Mouse (Mus musculus): Measurements from ENCODE around the gene Elf2. TPM values are rescaled to one million over a fixed set of nuclear protein-coding genes. Genes with fewer than 3 reads are reported as not detected.
A peak's percentile ranks its signal among the peaks of the same experiment; 100 is the strongest.
"Not testable (repeated sequence)": the region's sequence is repeated elsewhere in the genome, so short reads cannot be mapped to it uniquely, and the experiment has no call there.

Elf2 gene
- polyA plus RNA-seq, 1 experiment from 2014 or later = 28.1 TPM

DNA sequence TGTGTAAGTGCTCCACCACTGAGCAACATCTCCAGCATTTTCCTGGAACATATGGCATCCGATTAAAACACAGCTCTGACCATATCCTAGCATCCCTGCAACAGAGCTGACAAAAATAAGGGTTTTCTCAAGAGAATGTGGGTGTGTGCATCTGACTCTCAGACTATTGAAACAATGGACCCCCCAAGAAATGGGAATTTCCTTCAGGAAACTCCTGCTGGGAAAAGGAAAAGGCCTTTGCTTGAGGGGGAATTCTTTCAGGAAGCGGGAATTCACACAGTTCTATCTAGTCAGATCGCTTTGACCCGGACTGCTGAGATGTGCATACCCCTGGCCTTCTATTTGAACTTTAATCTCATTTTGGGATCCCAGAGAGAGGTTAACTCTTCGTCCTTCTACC lies 116.9 kb downstream of the Elf2 start:
- 16% methylated on average over 5 of the region's 5 CpGs for WGBS
- Histone ChIP-seq H3K9ac (replicated peaks; ENCODE audit: low read depth, low read length) (no peak overlapping the region), H3K4me2 (ENCODE audit: low read depth, low read length) (peak overlapping the region; percentile 72; the same call in 1 of the 2 replicates), H3K4me3 (ENCODE audit: low read depth, low read length) (peak overlapping the region; percentile 87; the same call in 1 of the 2 replicates), H3K36me3 (ENCODE audit: control insufficient read depth, insufficient read depth, low read length) (no peaks in the 10 kb centered on the region), H3K27ac (ENCODE audit: low read depth, low read length) (no peak overlapping the region), H3K4me1 (ENCODE audit: control insufficient read depth, insufficient read depth, low read length) (peaks cover 9% of the 10 kb centered on the region; the same call in 1 of the 2 replicates), H3K9me3 (ENCODE audit: control insufficient read depth, low read length) (no peaks in the 10 kb centered on the region), H3K27me3 (ENCODE audit: control insufficient read depth, insufficient read depth, low read length) (no peaks in the 10 kb centered on the region; the same call in 1 of the 2 replicates)
- no peak for ATAC-seq (ENCODE audit: low read depth)

- 63% methylated on average over 10 of the region's 10 CpGs for WGBS
- H3K9me3 ChIP-seq (ENCODE audit: control insufficient read depth, low read length) = no peaks in the 10 kb centered on the region
- ATAC-seq (ENCODE audit: low read depth) = no peak
- H3K36me3 ChIP-seq (ENCODE audit: control insufficient read depth, insufficient read depth, low read length) = no peaks in the 10 kb centered on the region
- H3K9ac ChIP-seq (replicated peaks; ENCODE audit: low read depth, low read length) = no peak overlapping the region
- H3K27ac ChIP-seq (ENCODE audit: low read depth, low read length) = no peak overlapping the region
- no peaks in the 10 kb centered on the region; the same call in 1 of the 2 replicates for H3K27me3 ChIP-seq (ENCODE audit: control insufficient read depth, insufficient read depth, low read length)
- no peak overlapping the region for H3K4me2 ChIP-seq (ENCODE audit: low read depth, low read length)
- no peak overlapping the region for H3K4me3 ChIP-seq (ENCODE audit: low read depth, low read length)
- H3K4me1 ChIP-seq (ENCODE audit: control insufficient read depth, insufficient read depth, low read length) = peaks cover 9% of the 10 kb centered on the region; the same call in 1 of the 2 replicates
Measured at GRCm38 (mm10) chr3:51222834-51223460, 117.5 kb downstream of the Elf2 start.

DNA sequence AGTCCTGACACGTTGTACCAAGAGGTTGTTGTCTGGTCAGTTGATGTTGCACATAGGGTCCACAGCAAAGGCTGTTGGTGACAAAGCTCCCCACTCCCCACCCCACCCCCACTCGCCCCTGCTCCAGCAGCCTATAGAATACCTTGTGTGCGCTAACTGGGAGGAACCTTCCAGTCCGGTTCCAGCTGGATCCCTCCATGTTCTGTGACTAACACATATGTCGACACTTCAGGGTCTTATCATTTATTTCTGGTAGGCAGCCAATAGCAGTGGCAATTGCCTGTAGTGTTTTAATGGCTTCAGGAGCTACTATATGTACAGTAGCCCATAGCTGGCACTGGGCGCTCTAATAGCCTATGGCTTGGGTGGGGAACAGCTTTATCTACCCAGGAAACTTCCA lies 118.2 kb downstream of the Elf2 start:
- no peaks in the 10 kb centered on the region for H3K36me3 ChIP-seq (ENCODE audit: control insufficient read depth, insufficient read depth, low read length)
- H3K9me3 ChIP-seq (ENCODE audit: control insufficient read depth, low read length) = no peaks in the 10 kb centered on the region
- no peak overlapping the region for H3K4me2 ChIP-seq (ENCODE audit: low read depth, low read length)
- H3K27ac ChIP-seq (ENCODE audit: low read depth, low read length) = no peak overlapping the region
- H3K9ac ChIP-seq (replicated peaks; ENCODE audit: low read depth, low read length) = no peak overlapping the region
- 90% methylated on average over 6 of the region's 6 CpGs for WGBS
- no peak for ATAC-seq (ENCODE audit: low read depth)
- no peak overlapping the region for H3K4me3 ChIP-seq (ENCODE audit: low read depth, low read length)
- H3K4me1 ChIP-seq (ENCODE audit: control insufficient read depth, insufficient read depth, low read length) = peaks cover 9% of the 10 kb centered on the region; the same call in 1 of the 2 replicates
- H3K27me3 ChIP-seq (ENCODE audit: control insufficient read depth, insufficient read depth, low read length) = no peaks in the 10 kb centered on the region; the same call in 1 of the 2 replicates

DNA sequence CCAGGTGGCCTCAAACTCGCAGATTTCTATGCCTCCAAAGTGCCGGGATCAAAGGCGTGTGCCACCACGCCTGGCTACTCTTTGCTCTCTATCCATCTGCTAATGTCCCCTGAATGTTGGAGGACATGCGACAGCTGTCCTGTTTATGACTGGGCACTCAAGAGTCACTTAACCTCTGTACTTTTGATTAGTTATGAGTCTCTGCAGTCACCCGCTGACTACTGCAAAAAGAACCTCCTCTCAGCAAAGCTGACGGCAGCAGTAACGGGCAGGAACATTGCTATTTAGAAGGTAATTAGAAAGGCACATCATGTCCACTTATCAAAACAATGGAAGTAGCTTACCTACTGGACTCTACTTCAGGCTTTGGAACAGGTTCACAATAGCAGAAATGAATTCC lies 118.6 kb downstream of the Elf2 start:
- Histone ChIP-seq H3K27me3 (ENCODE audit: control insufficient read depth, insufficient read depth, low read length) (no peaks in the 10 kb centered on the region; the same call in 1 of the 2 replicates), H3K9ac (replicated peaks; ENCODE audit: low read depth, low read length) (no peak overlapping the region), H3K36me3 (ENCODE audit: control insufficient read depth, insufficient read depth, low read length) (no peaks in the 10 kb centered on the region), H3K4me2 (ENCODE audit: low read depth, low read length) (no peak overlapping the region), H3K4me1 (ENCODE audit: control insufficient read depth, insufficient read depth, low read length) (peaks cover 9% of the 10 kb centered on the region; the same call in 1 of the 2 replicates), H3K9me3 (ENCODE audit: control insufficient read depth, low read length) (no peaks in the 10 kb centered on the region), H3K27ac (ENCODE audit: low read depth, low read length) (no peak overlapping the region), H3K4me3 (ENCODE audit: low read depth, low read length) (no peak overlapping the region)
- 79% methylated on average over 8 of the region's 8 CpGs for WGBS
- no peak for ATAC-seq (ENCODE audit: low read depth)

DNA sequence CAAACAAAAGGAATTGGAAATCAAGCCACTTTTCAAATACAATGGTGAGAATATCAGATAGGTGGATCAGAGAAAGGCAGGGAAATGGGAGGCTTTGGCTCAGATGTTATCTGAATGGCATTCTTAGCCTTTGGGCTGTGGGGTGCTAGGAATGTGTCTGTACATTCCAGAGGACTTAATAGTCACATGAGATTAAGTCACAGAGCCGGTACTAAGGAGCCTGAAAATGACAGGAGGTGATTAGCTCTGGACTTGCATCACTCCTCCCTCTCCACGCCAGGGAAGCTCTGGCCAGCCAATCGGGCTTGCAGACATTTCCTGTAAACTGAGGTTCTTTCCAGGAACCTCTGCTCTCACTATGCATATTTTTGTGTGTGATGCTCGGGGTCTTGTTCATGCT lies 119.6 kb downstream of the Elf2 start:
- ATAC-seq (ENCODE audit: low read depth) = no peak
- H3K4me3 ChIP-seq (ENCODE audit: low read depth, low read length) = no peak overlapping the region
- no peaks in the 10 kb centered on the region; the same call in 1 of the 2 replicates for H3K27me3 ChIP-seq (ENCODE audit: control insufficient read depth, insufficient read depth, low read length)
- no peaks in the 10 kb centered on the region for H3K9me3 ChIP-seq (ENCODE audit: control insufficient read depth, low read length)
- 70% methylated on average over 4 of the region's 4 CpGs for WGBS
- no peak overlapping the region for H3K9ac ChIP-seq (replicated peaks; ENCODE audit: low read depth, low read length)
- peaks cover 5% of the 10 kb centered on the region; the same call in 1 of the 2 replicates for H3K4me1 ChIP-seq (ENCODE audit: control insufficient read depth, insufficient read depth, low read length)
- no peak overlapping the region for H3K4me2 ChIP-seq (ENCODE audit: low read depth, low read length)
- no peaks in the 10 kb centered on the region for H3K36me3 ChIP-seq (ENCODE audit: control insufficient read depth, insufficient read depth, low read length)
- H3K27ac ChIP-seq (ENCODE audit: low read depth, low read length) = no peak overlapping the region

- Histone ChIP-seq H3K4me2 (ENCODE audit: low read depth, low read length) (no peak overlapping the region), H3K27ac (ENCODE audit: low read depth, low read length) (no peak overlapping the region), H3K27me3 (ENCODE audit: control insufficient read depth, insufficient read depth, low read length) (no peaks in the 10 kb centered on the region), H3K4me1 (ENCODE audit: control insufficient read depth, insufficient read depth, low read length) (peaks cover 5% of the 10 kb centered on the region; the same call in 1 of the 2 replicates), H3K36me3 (ENCODE audit: control insufficient read depth, insufficient read depth, low read length) (no peaks in the 10 kb centered on the region), H3K9ac (replicated peaks; ENCODE audit: low read depth, low read length) (no peak overlapping the region), H3K4me3 (ENCODE audit: low read depth, low read length) (no peak overlapping the region), H3K9me3 (ENCODE audit: control insufficient read depth, low read length) (no peaks in the 10 kb centered on the region)
- no peak for ATAC-seq (ENCODE audit: low read depth)
- 87% methylated on average over 5 of the region's 5 CpGs for WGBS
Measured at GRCm38 (mm10) chr3:51219213-51219612, 121.2 kb downstream of the Elf2 start.

DNA sequence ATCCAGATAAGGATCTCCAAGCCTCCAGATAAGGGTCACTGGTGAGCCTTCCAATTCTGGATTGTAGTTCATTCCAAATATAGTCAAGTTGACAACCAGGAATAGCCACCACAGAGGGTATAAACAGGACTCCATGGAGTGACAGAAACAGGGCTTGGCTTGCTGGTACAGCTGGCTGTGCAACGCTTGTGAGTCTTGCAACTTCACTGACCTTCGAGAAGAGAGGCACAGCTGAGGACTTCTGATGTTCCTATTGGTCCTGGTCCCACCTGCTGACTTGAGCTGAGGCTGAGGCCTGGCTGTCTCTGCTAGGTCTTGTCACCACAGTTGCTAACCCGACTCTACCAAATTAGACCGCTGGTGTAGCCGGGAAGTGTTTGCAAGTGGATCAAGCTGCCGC lies 122.1 kb downstream of the Elf2 start:
- WGBS = 92% methylated on average over 6 of the region's 6 CpGs
- H3K36me3 ChIP-seq (ENCODE audit: control insufficient read depth, insufficient read depth, low read length); H3K27ac ChIP-seq (ENCODE audit: low read depth, low read length); H3K4me1 ChIP-seq (ENCODE audit: control insufficient read depth, insufficient read depth, low read length); H3K9me3 ChIP-seq (ENCODE audit: control insufficient read depth, low read length); ATAC-seq (ENCODE audit: low read depth); H3K4me3 ChIP-seq (ENCODE audit: low read depth, low read length); H3K9ac ChIP-seq (replicated peaks; ENCODE audit: low read depth, low read length); H3K4me2 ChIP-seq (ENCODE audit: low read depth, low read length); H3K27me3 ChIP-seq (ENCODE audit: control insufficient read depth, insufficient read depth, low read length): not testable (repeated sequence)

DNA sequence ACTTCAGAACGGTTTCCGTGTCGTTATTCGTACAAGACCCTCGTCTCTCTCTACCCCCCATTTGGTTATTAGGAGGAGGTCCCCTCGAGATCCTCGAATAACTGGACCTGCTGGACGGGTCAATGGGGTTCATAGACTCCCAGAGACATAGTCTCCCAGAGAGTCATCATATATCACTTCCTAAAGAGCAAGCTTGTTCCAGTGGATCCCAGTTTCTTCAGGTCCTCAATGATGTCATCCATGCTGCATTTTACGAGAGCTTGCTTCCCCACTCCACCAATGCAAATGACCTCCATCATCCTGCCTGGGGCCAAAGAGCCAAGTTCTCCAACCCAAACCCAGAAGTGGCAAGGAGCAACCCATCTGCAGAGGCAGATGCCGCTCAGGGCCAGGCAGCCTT lies 124.1 kb downstream of the Elf2 start:
- 83% methylated on average over 5 of the region's 10 CpGs for WGBS
- not testable (repeated sequence) for H3K4me2 ChIP-seq (ENCODE audit: low read depth, low read length); H3K9ac ChIP-seq (replicated peaks; ENCODE audit: low read depth, low read length); ATAC-seq (ENCODE audit: low read depth); H3K4me1 ChIP-seq (ENCODE audit: control insufficient read depth, insufficient read depth, low read length); H3K36me3 ChIP-seq (ENCODE audit: control insufficient read depth, insufficient read depth, low read length); H3K27me3 ChIP-seq (ENCODE audit: control insufficient read depth, insufficient read depth, low read length); H3K4me3 ChIP-seq (ENCODE audit: low read depth, low read length); H3K9me3 ChIP-seq (ENCODE audit: control insufficient read depth, low read length); H3K27ac ChIP-seq (ENCODE audit: low read depth, low read length)

DNA sequence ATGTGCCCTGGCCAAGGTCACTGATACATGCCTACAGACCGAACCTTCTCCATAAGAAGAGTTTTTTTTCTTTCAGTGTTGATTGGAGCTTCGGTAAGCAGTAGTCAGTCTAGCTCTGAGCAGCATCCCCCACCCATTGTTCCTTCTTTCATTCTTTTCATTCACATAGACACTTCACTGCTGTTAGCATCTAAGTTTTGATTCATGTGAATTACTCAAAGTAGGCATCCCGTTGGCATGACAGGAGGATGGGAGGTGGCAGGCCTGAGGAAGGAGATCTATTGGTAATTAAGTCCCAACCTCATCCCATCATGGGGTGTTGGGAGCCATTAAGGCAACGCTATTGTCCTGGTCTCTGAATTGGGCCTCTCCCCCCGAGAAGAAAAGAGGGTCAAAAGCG lies 124.8 kb downstream of the Elf2 start:
- Histone ChIP-seq H3K9ac (replicated peaks; ENCODE audit: low read depth, low read length) (no peak overlapping the region), H3K4me1 (ENCODE audit: control insufficient read depth, insufficient read depth, low read length) (no peaks in the 10 kb centered on the region), H3K4me3 (ENCODE audit: low read depth, low read length) (no peak overlapping the region), H3K9me3 (ENCODE audit: control insufficient read depth, low read length) (no peaks in the 10 kb centered on the region), H3K36me3 (ENCODE audit: control insufficient read depth, insufficient read depth, low read length) (no peaks in the 10 kb centered on the region), H3K4me2 (ENCODE audit: low read depth, low read length) (no peak overlapping the region), H3K27me3 (ENCODE audit: control insufficient read depth, insufficient read depth, low read length) (no peaks in the 10 kb centered on the region), H3K27ac (ENCODE audit: low read depth, low read length) (no peak overlapping the region)
- WGBS = 78% methylated on average over 5 of the region's 6 CpGs
- no peak for ATAC-seq (ENCODE audit: low read depth)
